Mouse (Mus musculus): ENCODE results near the gene Dohh. TPM values are rescaled to one million over a fixed set of nuclear protein-coding genes. Genes with fewer than 3 reads are reported as not detected.

Gene Dohh
- polyA plus RNA-seq, 1 experiment from 2014 or later = 68.9 TPM

GRCm38 (mm10) chr10:81389801-81390677 lies 5.8 kb downstream of the Dohh start:
- WGBS = 62% methylated on average over 23 of the region's 23 CpGs
- H3K9ac ChIP-seq = no peak overlapping the region

DNA sequence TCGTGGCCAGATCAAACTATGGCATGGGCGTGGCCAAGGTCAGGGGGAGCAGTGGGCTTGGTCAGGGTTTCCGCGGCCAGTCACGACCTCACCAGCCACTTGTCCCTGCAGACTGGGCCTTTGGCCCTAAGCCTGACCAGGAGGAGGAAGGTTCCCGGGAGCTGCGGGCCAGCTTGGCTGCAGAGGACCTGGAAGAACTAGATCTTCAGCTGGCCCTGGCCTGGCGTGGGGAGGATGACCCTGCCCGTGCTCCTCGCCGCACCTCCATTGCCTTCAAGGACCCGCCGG lies 6.4 kb downstream of the Dohh start:
- Histone ChIP-seq H3K4me3 (replicated peaks; ENCODE audit: low read length) (no peak overlapping the region), H3K36me3 (replicated peaks; ENCODE audit: control insufficient read depth, insufficient read depth) (peaks cover 35% of the 10 kb centered on the region), H3K4me2 (replicated peaks) (no peak overlapping the region), H3K4me1 (replicated peaks; ENCODE audit: control insufficient read depth, insufficient read depth, low read length) (0 out of 2 replicates have a peak, but pooled peaks cover 2% of the 10 kb centered on the region), H3K27ac (no peak overlapping the region), H3K27me3 (ENCODE audit: control insufficient read depth, insufficient read depth, low read length) (no peaks in the 10 kb centered on the region), H3K9ac (no peak overlapping the region), H3K9me3 (ENCODE audit: control insufficient read depth, low read length) (no peaks in the 10 kb centered on the region)
- no peak for ATAC-seq (ENCODE audit: low FRiP score)
- 94% methylated on average over 13 of the region's 13 CpGs for WGBS
- no peak for DNase-seq (ENCODE audit: low spot score)

More at GRCm38 (mm10) chr10:81389801-81390677, 5.8 kb downstream of the Dohh start:
- Histone ChIP-seq H3K36me3 (replicated peaks; ENCODE audit: control insufficient read depth, insufficient read depth) (peaks cover 35% of the 10 kb centered on the region), H3K9me3 (ENCODE audit: control insufficient read depth, low read length) (no peaks in the 10 kb centered on the region), H3K27ac (no peak overlapping the region), H3K27me3 (ENCODE audit: control insufficient read depth, insufficient read depth, low read length) (no peaks in the 10 kb centered on the region), H3K4me3 (replicated peaks; ENCODE audit: low read length) (no peak overlapping the region), H3K4me2 (replicated peaks) (no peak overlapping the region), H3K4me1 (replicated peaks; ENCODE audit: control insufficient read depth, insufficient read depth, low read length) (peaks cover 7% of the 10 kb centered on the region)
- ATAC-seq (ENCODE audit: low FRiP score) = peak; percentile 50
- DNase-seq (ENCODE audit: low spot score) = peak; percentile 66

DNA sequence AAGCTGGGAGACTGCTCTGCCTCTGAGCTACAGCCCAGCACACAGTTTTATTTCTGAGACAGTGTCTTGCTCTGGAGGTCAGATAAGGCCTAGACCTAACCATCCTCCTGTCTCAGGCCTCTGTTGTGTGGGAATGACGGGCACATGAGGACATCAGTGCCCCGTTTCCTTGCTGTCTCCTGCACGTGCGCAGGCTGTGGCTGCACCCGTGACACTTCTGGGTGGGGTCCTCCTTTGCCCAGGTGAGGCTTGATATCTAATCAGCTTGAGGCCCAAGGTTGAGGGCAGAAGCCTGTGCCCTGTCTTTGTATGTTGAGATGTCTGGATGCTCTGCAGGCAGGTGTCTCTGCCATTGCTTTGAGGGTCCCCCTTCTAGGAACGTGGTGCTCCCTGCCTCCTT lies 8.0 kb downstream of the Dohh start:
- no peaks in the 10 kb centered on the region for H3K9me3 ChIP-seq (ENCODE audit: control insufficient read depth, low read length)
- no peaks in the 10 kb centered on the region for H3K4me1 ChIP-seq (replicated peaks; ENCODE audit: control insufficient read depth, insufficient read depth, low read length)
- no peak overlapping the region for H3K9ac ChIP-seq
- ATAC-seq (ENCODE audit: low FRiP score) (no peak), DNase-seq (ENCODE audit: low spot score) (no peak)
- no peak overlapping the region for H3K27ac ChIP-seq
- no peak overlapping the region for H3K4me2 ChIP-seq (replicated peaks)
- 88% methylated on average over 6 of the region's 6 CpGs for WGBS
- H3K36me3 ChIP-seq (replicated peaks; ENCODE audit: control insufficient read depth, insufficient read depth) = peaks cover 24% of the 10 kb centered on the region
- no peaks in the 10 kb centered on the region for H3K27me3 ChIP-seq (ENCODE audit: control insufficient read depth, insufficient read depth, low read length)
- H3K4me3 ChIP-seq (replicated peaks; ENCODE audit: low read length) = no peak overlapping the region

DNA sequence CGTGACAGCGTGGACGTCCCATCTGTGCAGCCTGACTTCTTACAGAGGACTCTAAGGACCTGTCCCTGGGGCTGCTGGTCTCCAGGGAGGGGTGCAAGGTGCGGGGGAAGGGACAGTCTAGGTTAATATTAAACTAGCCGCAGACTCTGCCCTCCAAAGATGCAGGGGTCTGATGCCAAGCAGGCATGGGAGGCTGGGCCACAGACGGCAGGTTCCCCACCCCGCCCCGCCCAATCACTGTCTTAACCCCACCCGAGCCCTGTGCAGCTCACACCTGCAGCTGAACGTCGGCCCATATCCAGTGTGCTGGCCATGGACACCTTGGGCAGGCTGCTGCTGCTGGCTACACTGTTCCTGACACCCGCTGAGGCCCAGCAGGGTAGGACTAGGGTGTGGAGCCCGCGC lies 8.6 kb downstream of the Dohh start, which contains the start of gene Smim24:
Gene Smim24 (plus strand): TSS at position 271 of the 405 bp plus-strand sequence.
- H3K9ac ChIP-seq = peak within 1 kb of the TSS; percentile 12
- H3K27ac ChIP-seq = no peak within 1 kb of the TSS
- ATAC-seq (ENCODE audit: low FRiP score) = no peak
- no peak within 1 kb of the TSS for H3K4me3 ChIP-seq (replicated peaks; ENCODE audit: low read length)
- no peak for DNase-seq (ENCODE audit: low spot score)
- H3K9me3 ChIP-seq (ENCODE audit: control insufficient read depth, low read length) = no peaks in the 10 kb centered on the region
- peaks cover 24% of the 10 kb centered on the region for H3K36me3 ChIP-seq (replicated peaks; ENCODE audit: control insufficient read depth, insufficient read depth)
- peak within 1 kb of the TSS; percentile 24 for H3K4me2 ChIP-seq (replicated peaks)
- no peaks in the 10 kb centered on the region for H3K4me1 ChIP-seq (replicated peaks; ENCODE audit: control insufficient read depth, insufficient read depth, low read length)
- H3K27me3 ChIP-seq (ENCODE audit: control insufficient read depth, insufficient read depth, low read length) = no peaks in the 10 kb centered on the region
- 67% methylated on average over 14 of the region's 14 CpGs for WGBS

DNA sequence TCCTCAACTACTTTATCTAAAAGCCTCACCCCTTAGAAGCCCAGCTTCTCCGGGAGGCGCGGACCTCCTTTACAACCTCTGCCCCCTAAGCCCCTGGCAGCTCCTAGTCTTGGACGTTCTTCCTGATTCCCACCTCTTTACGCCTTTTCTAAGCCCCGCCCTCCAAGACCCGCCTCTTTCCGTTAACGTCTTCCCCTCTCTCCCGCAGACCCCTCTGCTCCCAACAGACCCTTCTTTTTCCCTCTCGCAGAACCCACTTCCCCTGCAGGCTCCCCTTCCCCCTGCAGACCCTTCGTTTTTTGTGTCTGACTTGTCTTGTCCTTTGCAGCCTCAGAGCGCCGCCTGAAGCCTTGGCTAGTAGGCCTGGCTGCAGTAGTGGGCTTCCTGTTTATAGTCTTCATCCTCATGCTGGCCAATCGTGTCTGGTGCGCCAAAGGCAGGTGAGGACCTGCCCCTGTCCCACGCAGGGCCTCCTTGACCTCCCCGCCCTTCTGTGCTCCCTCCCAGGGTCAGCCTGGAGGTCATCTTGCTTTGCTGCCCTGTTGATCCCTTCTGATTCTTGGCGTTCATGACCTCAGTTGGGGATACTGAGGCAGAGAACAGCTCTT lies 9.3 kb downstream of the Dohh start:
- Histone ChIP-seq H3K27ac (no peak overlapping the region), H3K9ac (peak overlapping the region; percentile 12), H3K9me3 (ENCODE audit: control insufficient read depth, low read length) (no peaks in the 10 kb centered on the region), H3K4me3 (replicated peaks; ENCODE audit: low read length) (no peak overlapping the region), H3K4me1 (replicated peaks; ENCODE audit: control insufficient read depth, insufficient read depth, low read length) (no peaks in the 10 kb centered on the region), H3K4me2 (replicated peaks) (peak overlapping the region; percentile 24), H3K27me3 (ENCODE audit: control insufficient read depth, insufficient read depth, low read length) (no peaks in the 10 kb centered on the region), H3K36me3 (replicated peaks; ENCODE audit: control insufficient read depth, insufficient read depth) (peaks cover 17% of the 10 kb centered on the region)
- ATAC-seq (ENCODE audit: low FRiP score) (no peak), DNase-seq (ENCODE audit: low spot score) (no peak)
- 8% methylated on average over 19 of the region's 19 CpGs for WGBS

DNA sequence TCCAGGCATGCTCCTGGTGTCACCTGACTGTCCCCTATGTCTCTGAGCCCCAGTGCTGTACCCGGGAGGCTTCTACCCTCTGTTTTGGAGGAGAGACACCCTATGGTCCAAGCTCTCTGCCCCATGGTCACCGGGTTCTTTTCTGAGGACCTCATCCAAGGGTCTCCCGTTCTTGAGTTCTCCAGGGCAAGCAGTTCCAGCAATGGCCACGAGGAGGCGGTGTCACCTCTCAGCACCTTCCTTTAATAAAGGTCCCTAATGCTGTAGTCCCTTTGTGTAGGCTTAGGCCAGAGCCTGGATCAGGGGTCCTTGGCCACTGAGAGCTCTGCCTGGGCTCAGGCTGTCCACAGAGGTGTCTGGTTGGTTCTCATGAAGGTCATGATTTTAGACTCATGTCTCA lies 10.9 kb downstream of the Dohh start:
- Histone ChIP-seq H3K27ac (no peak overlapping the region), H3K36me3 (replicated peaks; ENCODE audit: control insufficient read depth, insufficient read depth) (peaks cover 28% of the 10 kb centered on the region), H3K4me2 (replicated peaks) (no peak overlapping the region), H3K9me3 (ENCODE audit: control insufficient read depth, low read length) (no peaks in the 10 kb centered on the region), H3K9ac (no peak overlapping the region), H3K4me3 (replicated peaks; ENCODE audit: low read length) (no peak overlapping the region), H3K27me3 (ENCODE audit: control insufficient read depth, insufficient read depth, low read length) (no peaks in the 10 kb centered on the region), H3K4me1 (replicated peaks; ENCODE audit: control insufficient read depth, insufficient read depth, low read length) (no peaks in the 10 kb centered on the region)
- 11% methylated on average over 5 of the region's 5 CpGs for WGBS
- ATAC-seq (ENCODE audit: low FRiP score) (no peak), DNase-seq (ENCODE audit: low spot score) (peak; percentile 73)

DNA sequence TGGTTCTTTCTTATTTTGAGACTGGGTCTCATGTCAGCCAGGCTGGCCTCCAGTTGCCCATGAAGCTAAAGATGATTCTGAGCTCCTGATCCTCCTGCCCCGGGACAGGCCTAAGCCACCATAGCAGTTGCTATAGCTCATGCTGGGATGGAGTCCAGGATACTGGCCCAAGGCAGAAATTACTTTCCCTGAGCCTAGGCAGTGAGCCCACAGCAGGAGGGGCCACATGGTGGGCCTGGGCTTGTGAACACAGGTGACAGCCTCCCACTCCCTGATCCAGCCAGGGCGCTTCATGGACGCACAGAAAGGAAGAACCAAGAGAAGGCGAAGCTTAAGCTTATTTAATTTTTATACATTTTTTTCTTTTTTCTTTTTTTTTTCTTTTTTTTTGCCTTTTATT lies 11.6 kb downstream of the Dohh start:
- H3K9ac ChIP-seq = no peak overlapping the region
- ATAC-seq (ENCODE audit: low FRiP score) (no peak), DNase-seq (ENCODE audit: low spot score) (no peak)
- H3K27me3 ChIP-seq (ENCODE audit: control insufficient read depth, insufficient read depth, low read length) = no peaks in the 10 kb centered on the region
- no peaks in the 10 kb centered on the region for H3K9me3 ChIP-seq (ENCODE audit: control insufficient read depth, low read length)
- peaks cover under 1% of the 10 kb centered on the region; the same call in 1 of the 2 replicates for H3K4me1 ChIP-seq (replicated peaks; ENCODE audit: control insufficient read depth, insufficient read depth, low read length)
- peaks cover 35% of the 10 kb centered on the region for H3K36me3 ChIP-seq (replicated peaks; ENCODE audit: control insufficient read depth, insufficient read depth)
- H3K4me3 ChIP-seq (replicated peaks; ENCODE audit: low read length) = no peak overlapping the region
- no peak overlapping the region for H3K27ac ChIP-seq
- 67% methylated on average over 4 of the region's 4 CpGs for WGBS
- no peak overlapping the region for H3K4me2 ChIP-seq (replicated peaks)

GRCm38 (mm10) chr10:81396749-81397148 lies 12.5 kb downstream of the Dohh start:
- H3K9ac ChIP-seq = no peak overlapping the region
- no peak for ATAC-seq (ENCODE audit: low FRiP score)
- WGBS = 38% methylated on average over 5 of the region's 5 CpGs

GRCm38 (mm10) chr10:81399296-81399695 lies 15.1 kb downstream of the Dohh start:
- Histone ChIP-seq H3K4me1 (replicated peaks; ENCODE audit: control insufficient read depth, insufficient read depth, low read length) (peaks cover 29% of the 10 kb centered on the region), H3K4me3 (replicated peaks; ENCODE audit: low read length) (no peak overlapping the region), H3K27me3 (ENCODE audit: control insufficient read depth, insufficient read depth, low read length) (no peaks in the 10 kb centered on the region), H3K4me2 (replicated peaks) (0 out of 2 replicates have a peak overlapping the region, but pooled peaks have one; percentile 27), H3K9ac (no peak overlapping the region), H3K36me3 (replicated peaks; ENCODE audit: control insufficient read depth, insufficient read depth) (peaks cover 51% of the 10 kb centered on the region), H3K9me3 (ENCODE audit: control insufficient read depth, low read length) (no peaks in the 10 kb centered on the region), H3K27ac (no peak overlapping the region)
- DNase-seq (ENCODE audit: low spot score) (no peak), ATAC-seq (ENCODE audit: low FRiP score) (no peak)
- 64% methylated on average over 5 of the region's 5 CpGs for WGBS

More at GRCm38 (mm10) chr10:81396749-81397148, 12.5 kb downstream of the Dohh start:
- Histone ChIP-seq H3K27ac (no peak overlapping the region), H3K4me2 (replicated peaks) (no peak overlapping the region), H3K4me3 (replicated peaks; ENCODE audit: low read length) (no peak overlapping the region), H3K36me3 (replicated peaks; ENCODE audit: control insufficient read depth, insufficient read depth) (peaks cover 35% of the 10 kb centered on the region), H3K27me3 (ENCODE audit: control insufficient read depth, insufficient read depth, low read length) (no peaks in the 10 kb centered on the region), H3K4me1 (replicated peaks; ENCODE audit: control insufficient read depth, insufficient read depth, low read length) (peaks cover 10% of the 10 kb centered on the region), H3K9me3 (ENCODE audit: control insufficient read depth, low read length) (no peaks in the 10 kb centered on the region)
- DNase-seq (ENCODE audit: low spot score) = no peak

Data from hindbrain, embryonic 14.5 days (tissue).